Mouse (Mus musculus): ENCODE data around the gene Atp6v0a1. TPM values are rescaled to one million over a fixed set of nuclear protein-coding genes. Genes with fewer than 3 reads are reported as not detected.

Atp6v0a1 gene
- total and polyA plus RNA-seq, 3 experiments = 77.4 to 92.6 (median 89.6) TPM

DNA sequence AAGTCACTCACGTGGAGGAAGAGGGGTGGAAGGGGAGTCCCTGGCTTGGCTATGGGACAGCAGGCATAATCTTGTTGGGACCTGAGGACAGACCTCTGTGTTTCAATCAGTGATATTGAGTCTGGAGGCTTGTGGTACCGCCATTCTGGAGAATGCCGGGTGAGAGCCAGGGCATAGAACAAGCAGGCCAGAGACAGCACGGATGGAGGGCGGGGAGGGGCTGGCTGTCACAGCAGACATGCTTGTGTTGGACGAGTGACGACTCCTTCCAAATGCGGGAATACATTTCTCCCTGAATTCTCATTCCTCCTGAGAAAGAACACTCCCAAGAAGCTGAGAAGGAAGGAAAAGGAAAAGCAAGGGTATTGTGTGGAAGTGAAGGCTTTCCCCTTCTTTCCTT is 42.4 kb downstream of the Atp6v0a1 start:
- Histone ChIP-seq H3K27ac (peak overlapping the region; percentile 11), H3K4me3 (no peak overlapping the region), H3K27me3 (ENCODE audit: control insufficient read depth, insufficient read depth, low read length) (no peaks in the 10 kb centered on the region), H3K79me2 (replicated peaks; ENCODE audit: control insufficient read depth, insufficient read depth, low read length) (no peaks in the 10 kb centered on the region), H3K36me3 (ENCODE audit: control insufficient read depth, insufficient read depth, low read length) (no peaks in the 10 kb centered on the region), H3K9ac (ENCODE audit: low read depth, low read length) (no peak overlapping the region), H3K4me1 (ENCODE audit: control insufficient read depth, insufficient read depth, low read length) (peaks cover 7% of the 10 kb centered on the region)
- intact Hi-C loops (cut with DNase I) = no loop called here
- no peak for DNase-seq
- WGBS = 66% methylated on average over 8 of the region's 8 CpGs
- TF ChIP-seq POLR2A (IDR thresholded peaks at IDR 0.05; ENCODE audit: insufficient read depth, low read depth, low read length) (no peak), EP300 (IDR thresholded peaks at IDR 0.05; ENCODE audit: insufficient read depth, low read depth, low read length) (no peak), CTCF (IDR thresholded peaks at IDR 0.05) (no peak)

GRCm38 (mm10) chr11:101052751-101053473 is 43.7 kb downstream of the Atp6v0a1 start:
- no peak overlapping the region for H3K9ac ChIP-seq (ENCODE audit: low read depth, low read length)
- no peaks in the 10 kb centered on the region for H3K79me2 ChIP-seq (replicated peaks; ENCODE audit: control insufficient read depth, insufficient read depth, low read length)
- WGBS = 62% methylated on average over 10 of the region's 10 CpGs
- no peaks in the 10 kb centered on the region for H3K27me3 ChIP-seq (ENCODE audit: control insufficient read depth, insufficient read depth, low read length)
- intact Hi-C loops (cut with DNase I) = no loop called here
- no peak overlapping the region for H3K4me3 ChIP-seq
- peak overlapping the region; percentile 58 for H3K27ac ChIP-seq
- peak; percentile 73 for DNase-seq
- no peaks in the 10 kb centered on the region for H3K36me3 ChIP-seq (ENCODE audit: control insufficient read depth, insufficient read depth, low read length)
- peaks cover 16% of the 10 kb centered on the region for H3K4me1 ChIP-seq (ENCODE audit: control insufficient read depth, insufficient read depth, low read length)
- no peak for TF ChIP-seq EP300 (IDR thresholded peaks at IDR 0.05; ENCODE audit: insufficient read depth, low read depth, low read length)
- TF ChIP-seq POLR2A (IDR thresholded peaks at IDR 0.05; ENCODE audit: insufficient read depth, low read depth, low read length) = no peak

DNA sequence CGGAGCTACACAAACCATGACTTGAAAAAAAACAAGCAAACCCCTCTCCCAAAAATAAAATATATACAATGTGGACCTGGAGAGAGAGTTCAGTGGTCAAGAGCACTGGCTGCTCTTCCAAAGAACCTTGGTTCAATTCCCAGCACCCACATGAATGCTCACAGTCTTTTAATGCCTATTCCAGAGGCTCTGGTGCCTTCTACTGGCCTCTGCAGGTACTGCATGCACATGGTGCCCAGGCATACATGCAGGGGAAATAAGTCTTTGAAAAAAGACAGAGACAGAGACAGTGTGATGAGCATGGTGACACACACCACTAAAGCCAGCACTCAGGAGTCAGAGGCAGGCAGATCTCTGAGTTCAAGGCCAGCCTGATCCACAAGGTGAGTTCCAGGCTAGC is 44.7 kb downstream of the Atp6v0a1 start:
- peak in 1 of 2 experiments; percentile 31 for DNase-seq
- Histone ChIP-seq H3K4me3 (no peak overlapping the region), H3K36me3 (ENCODE audit: control insufficient read depth, insufficient read depth, low read length) (peaks cover 2% of the 10 kb centered on the region; the same call in 1 of the 2 replicates), H3K79me2 (replicated peaks; ENCODE audit: control insufficient read depth, insufficient read depth, low read length) (no peaks in the 10 kb centered on the region), H3K27ac (no peak overlapping the region; the same call in 1 of the 2 replicates), H3K27me3 (ENCODE audit: control insufficient read depth, insufficient read depth, low read length) (no peaks in the 10 kb centered on the region), H3K4me1 (ENCODE audit: control insufficient read depth, insufficient read depth, low read length) (peaks cover 19% of the 10 kb centered on the region), H3K9ac (ENCODE audit: low read depth, low read length) (no peak overlapping the region)
- WGBS = 100% methylated on average over 1 of the region's 1 CpGs
- intact Hi-C loops (cut with DNase I) = loop anchor here (2.0 kb wide), 1 partner anchor 13 kb away; no protein-coding TSS in a partner anchor
- TF ChIP-seq EP300 (IDR thresholded peaks at IDR 0.05; ENCODE audit: insufficient read depth, low read depth, low read length) (no peak), CTCF (IDR thresholded peaks at IDR 0.05) (peak; percentile 65)

GRCm38 (mm10) chr11:101055418-101055817 is 46.2 kb downstream of the Atp6v0a1 start:
- intact Hi-C loops (cut with DNase I) = loop anchor here (2.0 kb wide), 1 partner anchor 15 kb away; no protein-coding TSS in a partner anchor
- Histone ChIP-seq H3K4me1 (ENCODE audit: control insufficient read depth, insufficient read depth, low read length) (peaks cover 29% of the 10 kb centered on the region), H3K79me2 (replicated peaks; ENCODE audit: control insufficient read depth, insufficient read depth, low read length) (no peaks in the 10 kb centered on the region), H3K36me3 (ENCODE audit: control insufficient read depth, insufficient read depth, low read length) (peaks cover 10% of the 10 kb centered on the region; the same call in 1 of the 2 replicates), H3K27ac (no peak overlapping the region), H3K9ac (ENCODE audit: low read depth, low read length) (no peak overlapping the region), H3K27me3 (ENCODE audit: control insufficient read depth, insufficient read depth, low read length) (no peaks in the 10 kb centered on the region), H3K4me3 (no peak overlapping the region)
- WGBS = 55% methylated on average over 14 of the region's 14 CpGs
- peak in 1 of 2 experiments; percentile 23 for DNase-seq
- TF ChIP-seq POLR2A (IDR thresholded peaks at IDR 0.05; ENCODE audit: insufficient read depth, low read depth, low read length) = no peak
- TF ChIP-seq CTCF (IDR thresholded peaks at IDR 0.05) = no peak
- TF ChIP-seq EP300 (IDR thresholded peaks at IDR 0.05; ENCODE audit: insufficient read depth, low read depth, low read length) = no peak

GRCm38 (mm10) chr11:101056885-101057284 is 47.6 kb downstream of the Atp6v0a1 start:
- Histone ChIP-seq H3K79me2 (replicated peaks; ENCODE audit: control insufficient read depth, insufficient read depth, low read length) (no peaks in the 10 kb centered on the region), H3K9ac (ENCODE audit: low read depth, low read length) (no peak overlapping the region), H3K27ac (peak overlapping the region; percentile 66), H3K4me1 (ENCODE audit: control insufficient read depth, insufficient read depth, low read length) (peaks cover 39% of the 10 kb centered on the region), H3K4me3 (no peak overlapping the region), H3K27me3 (ENCODE audit: control insufficient read depth, insufficient read depth, low read length) (no peaks in the 10 kb centered on the region), H3K36me3 (ENCODE audit: control insufficient read depth, insufficient read depth, low read length) (peaks cover 12% of the 10 kb centered on the region; the same call in 1 of the 2 replicates)
- WGBS = 31% methylated on average over 8 of the region's 8 CpGs
- TF ChIP-seq POLR2A (IDR thresholded peaks at IDR 0.05; ENCODE audit: insufficient read depth, low read depth, low read length) (no peak), CTCF (IDR thresholded peaks at IDR 0.05) (no peak), EP300 (IDR thresholded peaks at IDR 0.05; ENCODE audit: insufficient read depth, low read depth, low read length) (no peak)
- peak; percentile 61 to 78 for DNase-seq
- intact Hi-C loops (cut with DNase I) = loop anchor here (2.0 kb wide), 1 partner anchor 48 kb away; the partner anchor contains the start of gene Atp6v0a1

DNA sequence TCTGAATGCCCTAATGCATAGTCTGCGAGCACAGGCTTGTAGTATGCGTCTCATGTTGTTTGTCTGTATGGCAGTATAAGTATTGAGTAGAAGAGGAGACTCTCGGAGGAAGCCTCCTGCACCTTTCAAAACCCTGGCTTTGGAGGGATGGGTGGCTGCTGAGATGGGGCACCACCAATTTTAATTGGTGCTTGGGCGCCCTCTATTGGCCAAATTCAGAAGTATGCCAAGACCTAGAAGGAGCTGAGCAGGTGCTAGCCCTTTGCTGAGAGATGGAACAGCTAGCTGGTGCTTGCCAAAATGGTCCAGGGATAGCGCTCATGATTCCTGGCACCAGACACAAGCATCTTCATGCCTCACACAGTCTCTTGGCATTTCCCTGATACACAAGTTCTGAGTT is 48.6 kb downstream of the Atp6v0a1 start:
- DNase-seq = peak; percentile 86 to 87
- H3K27ac ChIP-seq = peak overlapping the region; percentile 92
- 25% methylated on average over 5 of the region's 5 CpGs for WGBS
- H3K79me2 ChIP-seq (replicated peaks; ENCODE audit: control insufficient read depth, insufficient read depth, low read length) = no peaks in the 10 kb centered on the region
- H3K27me3 ChIP-seq (ENCODE audit: control insufficient read depth, insufficient read depth, low read length) = no peaks in the 10 kb centered on the region
- no peak overlapping the region for H3K9ac ChIP-seq (ENCODE audit: low read depth, low read length)
- TF ChIP-seq EP300 (IDR thresholded peaks at IDR 0.05; ENCODE audit: insufficient read depth, low read depth, low read length) = peak; percentile 80
- TF ChIP-seq POLR2A (IDR thresholded peaks at IDR 0.05; ENCODE audit: insufficient read depth, low read depth, low read length) = no peak
- TF ChIP-seq CTCF (IDR thresholded peaks at IDR 0.05) = peak; percentile 90
- H3K4me3 ChIP-seq = no peak overlapping the region
- intact Hi-C loops (cut with DNase I) = loop anchor here (1.0 to 2.0 kb wide), 3 partner anchors 49 to 165 kb away; partner anchors contain the start of gene Atp6v0a1
- H3K36me3 ChIP-seq (ENCODE audit: control insufficient read depth, insufficient read depth, low read length) = peaks cover 13% of the 10 kb centered on the region; the same call in 1 of the 2 replicates
- H3K4me1 ChIP-seq (ENCODE audit: control insufficient read depth, insufficient read depth, low read length) = peaks cover 44% of the 10 kb centered on the region
